Mouse (Mus musculus) heart, embryonic 12.5 days (tissue): ENCODE measurements around the gene Polr1e. TPM values are rescaled to one million over a fixed set of nuclear protein-coding genes. Genes with fewer than 3 reads are reported as not detected.
"Not testable (repeated sequence)": the region's sequence is repeated elsewhere in the genome, so short reads cannot be mapped to it uniquely, and the experiment has no call there.

Experiments
- ATAC-seq: fragments of 200-750 bp; cut with Nextera tagmentation; 2 replicates; pipeline ENCODE4 v1.8.0; 2017; ENCODE audit warnings: moderate TSS enrichment, moderate library complexity; ENCODE audit not compliant: insufficient number of reproducible peaks, low FRiP score
- H3K27ac ChIP-seq: fragments of 300-500 bp; sonication (generic); 2 replicates; pipeline ENCODE4 v1.5.1; 2016; ENCODE audit warnings: mild to moderate bottlenecking, moderate library complexity; ENCODE audit not compliant: poor library complexity, severe bottlenecking
- H3K27me3 ChIP-seq: fragments of 300-500 bp; sonication (generic); replicated peaks from 2 replicates; pipeline ENCODE4 v1.6.1; 2016; ENCODE audit warnings: mild to moderate bottlenecking, moderate library complexity
- H3K36me3 ChIP-seq: fragments of 300-500 bp; sonication (generic); 2 replicates; pipeline ENCODE4 v1.6.1; 2016; ENCODE audit warnings: mild to moderate bottlenecking, moderate library complexity
- H3K4me1 ChIP-seq: fragments of 300-500 bp; sonication (generic); replicated peaks from 2 replicates; pipeline ENCODE4 v1.6.1; 2016; ENCODE audit warnings: mild to moderate bottlenecking
- H3K4me2 ChIP-seq: fragments of 300-500 bp; sonication (generic); 2 replicates; pipeline ENCODE4 v1.6.1; 2016; ENCODE audit warnings: mild to moderate bottlenecking, moderate library complexity
- H3K4me3 ChIP-seq: fragments of 300-500 bp; sonication (generic); 2 replicates; pipeline ENCODE4 v1.5.1; 2016; ENCODE audit warnings: mild to moderate bottlenecking
- H3K9ac ChIP-seq: fragments of 300-500 bp; sonication (generic); 2 replicates; pipeline ENCODE4 v1.6.1; 2016; ENCODE audit warnings: mild to moderate bottlenecking, moderate library complexity
- H3K9me3 ChIP-seq: fragments of 300-500 bp; sonication (generic); replicated peaks from 2 replicates; pipeline ENCODE4 v1.6.1; 2016; ENCODE audit warnings: mild to moderate bottlenecking, moderate library complexity
- WGBS: fragments of 180-500 bp; shearing (Covaris S2); methylation state at CpG from one replicate; pipeline ENCODE4 v1.1.7; 2016; 5-methylcytosine and 5-hydroxymethylcytosine counted together
- polyA plus RNA-seq: library from polyadenylated mRNA; unstranded; fragments of >200 nt; fragmentation: Nextera tagmentation; extraction: Ambion mirVana; gene quantifications from 2 replicates; pipeline ENCODE4 v1.2.1, GENCODE M21; 2016

The Polr1e gene
- polyA plus RNA-seq, 1 experiment from 2014 or later, result 52.1 TPM

GRCm38 (mm10) chr4:44981280-44981973 is 37.0 kb upstream of the Polr1e start, which contains the start of gene Grhpr:
Gene Grhpr (plus strand): TSS chr4:44981395.
- Histone ChIP-seq H3K4me3 (peak within 1 kb of the TSS; percentile 64), H3K4me2 (peak within 1 kb of the TSS; percentile 88), H3K4me1 (peaks cover 30% of the 10 kb centered on the region), H3K9ac (peak within 1 kb of the TSS; percentile 80), H3K36me3 (peaks cover 27% of the 10 kb centered on the region), H3K27ac (peak within 1 kb of the TSS; percentile 81), H3K27me3 (no peaks in the 10 kb centered on the region), H3K9me3 (no peaks in the 10 kb centered on the region)
- WGBS, result 1% methylated on average over 40 of the region's 40 CpGs
- peak; percentile 96 for ATAC-seq

- 30% methylated on average over 5 of the region's 5 CpGs for WGBS
- Histone ChIP-seq H3K27ac (peak overlapping the region; percentile 81), H3K27me3 (no peaks in the 10 kb centered on the region), H3K4me3 (peak overlapping the region; percentile 64), H3K9me3 (no peaks in the 10 kb centered on the region), H3K4me1 (peaks cover 30% of the 10 kb centered on the region), H3K9ac (peak overlapping the region; percentile 80), H3K4me2 (peak overlapping the region; percentile 88), H3K36me3 (peaks cover 32% of the 10 kb centered on the region)
- ATAC-seq, result no peak
Measured at GRCm38 (mm10) chr4:44981974-44982287, 36.5 kb upstream of the Polr1e start.

GRCm38 (mm10) chr4:44982440-44983130 is 35.8 kb upstream of the Polr1e start:
- no peaks in the 10 kb centered on the region for H3K9me3 ChIP-seq
- H3K27ac ChIP-seq, result no peak overlapping the region

DNA sequence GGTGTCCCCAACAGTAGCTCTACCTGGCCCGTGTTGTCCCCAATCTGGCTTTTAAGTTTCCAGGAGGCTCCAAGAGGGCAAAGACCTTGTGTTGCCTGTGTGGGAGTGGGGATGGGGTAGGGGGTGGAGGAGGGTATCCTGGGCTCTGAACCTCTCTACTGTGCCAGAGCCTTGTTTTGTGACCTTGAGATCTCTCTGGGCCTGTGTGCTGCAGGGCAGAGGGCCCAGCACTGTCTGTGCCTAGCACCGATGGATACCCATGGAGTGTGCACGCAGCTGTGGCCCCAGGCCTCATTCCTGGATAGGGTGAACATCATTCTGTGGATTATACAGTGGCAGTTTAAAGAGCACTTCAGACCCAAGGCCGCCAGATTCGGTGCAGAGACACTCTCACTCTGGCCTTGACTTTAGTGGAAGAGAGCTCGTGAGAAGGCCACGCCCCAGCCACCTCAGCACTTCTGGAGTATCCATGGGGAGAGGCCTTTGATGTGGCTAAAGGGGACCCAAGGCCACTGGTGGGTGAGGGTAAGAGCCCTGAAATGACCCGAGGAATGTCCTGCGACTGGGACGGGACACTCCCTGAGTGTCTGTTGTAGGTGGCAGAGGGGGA is 35.1 kb upstream of the Polr1e start:
- WGBS, result 52% methylated on average over 10 of the region's 10 CpGs
- peak overlapping the region; percentile 80; the same call in 1 of the 2 replicates for H3K9ac ChIP-seq

More at GRCm38 (mm10) chr4:44982440-44983130, 35.8 kb upstream of the Polr1e start:
- H3K9ac ChIP-seq, result peak overlapping the region; percentile 80
- H3K27me3 ChIP-seq, result no peaks in the 10 kb centered on the region
- 47% methylated on average over 11 of the region's 11 CpGs for WGBS
- H3K36me3 ChIP-seq, result peaks cover 39% of the 10 kb centered on the region
- H3K4me3 ChIP-seq, result peak overlapping the region; percentile 64
- no peak for ATAC-seq
- peaks cover 30% of the 10 kb centered on the region for H3K4me1 ChIP-seq
- H3K4me2 ChIP-seq, result peak overlapping the region; percentile 88

GRCm38 (mm10) chr4:44990560-44990959 is 27.8 kb upstream of the Polr1e start:
- peaks cover 85% of the 10 kb centered on the region for H3K36me3 ChIP-seq
- no peaks in the 10 kb centered on the region for H3K9me3 ChIP-seq
- 87% methylated on average over 5 of the region's 5 CpGs for WGBS
- no peak overlapping the region for H3K27ac ChIP-seq
- ATAC-seq, result no peak
- H3K4me3 ChIP-seq, result no peak overlapping the region
- no peak overlapping the region for H3K4me2 ChIP-seq
- no peaks in the 10 kb centered on the region for H3K4me1 ChIP-seq
- H3K9ac ChIP-seq, result no peak overlapping the region
- H3K27me3 ChIP-seq, result no peaks in the 10 kb centered on the region

More for the DNA sequence above, 35.1 kb upstream of the Polr1e start:
- H3K36me3 ChIP-seq, result peaks cover 45% of the 10 kb centered on the region
- peak overlapping the region; percentile 88 for H3K4me2 ChIP-seq
- ATAC-seq, result no peak
- no peaks in the 10 kb centered on the region for H3K27me3 ChIP-seq
- no peaks in the 10 kb centered on the region for H3K9me3 ChIP-seq
- peak overlapping the region; percentile 64; the same call in 1 of the 2 replicates for H3K4me3 ChIP-seq
- peaks cover 30% of the 10 kb centered on the region for H3K4me1 ChIP-seq
- no peak overlapping the region for H3K27ac ChIP-seq

DNA sequence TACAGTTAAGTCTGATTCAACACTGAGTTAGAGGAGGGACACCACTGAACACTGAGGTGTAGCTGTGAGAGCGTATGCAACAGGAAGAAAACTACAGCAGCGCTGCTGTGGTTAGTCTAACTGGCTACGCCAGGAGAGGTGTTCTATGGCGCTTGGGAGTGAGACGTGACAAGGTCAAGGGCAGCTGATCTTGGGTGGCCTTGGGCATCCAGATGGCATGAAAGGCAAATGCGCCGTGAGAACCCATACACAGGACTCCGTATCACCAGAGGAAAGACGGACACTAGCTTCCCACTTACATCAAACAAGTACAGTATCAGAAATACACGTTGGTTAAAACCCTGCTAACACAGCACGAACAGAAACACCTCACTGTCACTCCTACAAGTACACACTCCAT is 26.1 kb upstream of the Polr1e start:
- WGBS, result 90% methylated on average over 11 of the region's 11 CpGs
- ATAC-seq, H3K27ac ChIP-seq, H3K4me2 ChIP-seq, H3K9me3 ChIP-seq, H3K4me3 ChIP-seq, H3K27me3 ChIP-seq, H3K9ac ChIP-seq, H3K4me1 ChIP-seq: not testable (repeated sequence)
- peaks cover 67% of the 10 kb centered on the region for H3K36me3 ChIP-seq

DNA sequence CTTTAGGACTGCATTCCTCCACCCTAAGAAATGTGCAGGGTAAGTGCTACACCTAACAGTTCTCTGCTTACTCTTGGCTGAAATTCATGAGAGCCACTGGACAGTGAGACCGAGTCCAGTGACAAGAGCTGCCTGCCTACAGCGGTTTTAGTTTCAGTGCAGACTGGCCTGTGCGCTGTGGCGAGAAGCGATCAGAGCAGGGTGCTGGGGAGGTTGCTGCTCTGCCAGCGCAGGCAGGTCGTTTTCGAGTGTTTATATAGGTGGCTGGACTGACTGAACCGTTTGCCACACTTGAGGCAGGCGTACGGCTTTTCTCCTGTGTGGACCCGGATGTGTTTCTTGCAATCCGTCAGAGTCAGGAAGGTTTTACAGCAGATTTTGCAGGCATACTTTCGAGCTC is 25.2 kb upstream of the Polr1e start:
- H3K27me3 ChIP-seq, H3K9me3 ChIP-seq, H3K4me3 ChIP-seq, H3K4me1 ChIP-seq, H3K9ac ChIP-seq, ATAC-seq, H3K4me2 ChIP-seq, H3K27ac ChIP-seq: not testable (repeated sequence)
- WGBS, result 87% methylated on average over 14 of the region's 14 CpGs
- H3K36me3 ChIP-seq, result peaks cover 59% of the 10 kb centered on the region

DNA sequence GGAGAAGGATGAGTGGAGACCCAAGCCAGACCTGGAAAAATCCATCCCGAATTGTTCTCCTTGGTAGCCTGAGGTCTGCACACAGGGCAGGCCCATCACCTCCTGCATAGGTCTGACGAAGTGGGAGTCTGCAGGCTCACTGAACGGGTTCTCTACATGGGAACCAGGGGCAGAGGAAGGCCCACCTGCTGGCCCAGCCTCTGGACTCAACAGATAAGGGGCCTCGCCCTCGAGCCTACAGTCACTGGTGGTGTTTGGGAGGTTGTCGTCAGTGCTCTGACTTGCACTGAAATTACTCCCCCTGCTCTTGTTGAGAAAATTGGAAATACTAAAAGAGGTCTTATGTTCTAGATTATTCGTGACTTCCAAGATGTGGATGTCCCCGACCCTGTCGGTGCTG is 24.5 kb upstream of the Polr1e start:
- 77% methylated on average over 9 of the region's 9 CpGs for WGBS
- peaks cover 52% of the 10 kb centered on the region for H3K36me3 ChIP-seq
- no peak overlapping the region for H3K27ac ChIP-seq

DNA sequence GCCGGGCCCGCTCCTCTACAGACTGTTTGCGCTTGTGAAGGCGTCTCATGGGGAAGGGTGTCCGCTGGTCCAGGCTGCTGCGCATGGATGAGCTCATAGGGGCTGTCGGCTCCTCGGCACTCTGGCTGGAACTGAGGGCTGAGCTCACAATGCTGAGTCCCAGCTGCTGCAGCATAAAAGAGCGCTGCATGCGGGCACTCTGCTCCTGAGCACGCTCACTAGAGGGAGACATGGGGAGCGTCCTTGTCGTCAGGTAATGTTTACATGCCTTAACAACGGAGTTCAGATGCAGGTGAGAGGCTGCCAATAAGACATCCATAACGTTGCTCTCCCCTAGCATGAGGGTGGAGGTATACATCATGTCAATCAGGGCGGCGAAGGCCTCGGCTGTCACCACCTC is 23.6 kb upstream of the Polr1e start:
- Histone ChIP-seq H3K36me3 (peaks cover 43% of the 10 kb centered on the region), H3K27ac (no peak overlapping the region), H3K27me3 (no peaks in the 10 kb centered on the region), H3K9ac (no peak overlapping the region), H3K4me3 (no peak overlapping the region), H3K4me1 (0 out of 2 replicates have a peak, but pooled peaks cover 8% of the 10 kb centered on the region), H3K4me2 (no peak overlapping the region), H3K9me3 (no peaks in the 10 kb centered on the region)
- WGBS, result 85% methylated on average over 18 of the region's 18 CpGs
- ATAC-seq, result no peak

More for the DNA sequence above, 24.5 kb upstream of the Polr1e start:
- Histone ChIP-seq H3K4me1 (0 out of 2 replicates have a peak, but pooled peaks cover 8% of the 10 kb centered on the region), H3K4me3 (no peak overlapping the region), H3K4me2 (no peak overlapping the region), H3K9me3 (no peaks in the 10 kb centered on the region), H3K27me3 (no peaks in the 10 kb centered on the region), H3K9ac (no peak overlapping the region)
- ATAC-seq, result peak; percentile 86

- 79% methylated on average over 3 of the region's 3 CpGs for WGBS
- H3K4me3 ChIP-seq, result no peak overlapping the region
Measured at GRCm38 (mm10) chr4:44998071-44998470, 20.3 kb upstream of the Polr1e start.

GRCm38 (mm10) chr4:45000001-45000400 is 18.4 kb upstream of the Polr1e start:
- Histone ChIP-seq H3K4me2 (no peak overlapping the region), H3K4me3 (no peak overlapping the region), H3K36me3 (peaks cover 3% of the 10 kb centered on the region), H3K27me3 (no peaks in the 10 kb centered on the region), H3K9me3 (no peaks in the 10 kb centered on the region), H3K4me1 (0 out of 2 replicates have a peak, but pooled peaks cover 11% of the 10 kb centered on the region), H3K27ac (no peak overlapping the region), H3K9ac (no peak overlapping the region)
- 83% methylated on average over 6 of the region's 6 CpGs for WGBS
- ATAC-seq, result no peak

More at GRCm38 (mm10) chr4:44998071-44998470, 20.3 kb upstream of the Polr1e start:
- H3K9me3 ChIP-seq, result no peaks in the 10 kb centered on the region
- H3K4me2 ChIP-seq, result no peak overlapping the region
- H3K4me1 ChIP-seq, result 0 out of 2 replicates have a peak, but pooled peaks cover 11% of the 10 kb centered on the region
- no peak overlapping the region for H3K27ac ChIP-seq
- H3K9ac ChIP-seq, result no peak overlapping the region
- no peaks in the 10 kb centered on the region for H3K27me3 ChIP-seq
- H3K36me3 ChIP-seq, result peaks cover 19% of the 10 kb centered on the region
- no peak for ATAC-seq
